Mouse (Mus musculus) liver, embryonic 14.5 days (tissue): ENCODE data around the gene Hephl1.

Experiments
- CTCF ChIP-seq: IDR thresholded peaks from 2 replicates; pipeline ENCODE4 v1.5.1; 2016; ENCODE audit warnings: antibody characterized with exemption, low read depth, control low read depth
- EP300 ChIP-seq: IDR thresholded peaks from 2 replicates; pipeline ENCODE4 v1.6.1; 2016; ENCODE audit warnings: antibody characterized with exemption, low read depth

DNA sequence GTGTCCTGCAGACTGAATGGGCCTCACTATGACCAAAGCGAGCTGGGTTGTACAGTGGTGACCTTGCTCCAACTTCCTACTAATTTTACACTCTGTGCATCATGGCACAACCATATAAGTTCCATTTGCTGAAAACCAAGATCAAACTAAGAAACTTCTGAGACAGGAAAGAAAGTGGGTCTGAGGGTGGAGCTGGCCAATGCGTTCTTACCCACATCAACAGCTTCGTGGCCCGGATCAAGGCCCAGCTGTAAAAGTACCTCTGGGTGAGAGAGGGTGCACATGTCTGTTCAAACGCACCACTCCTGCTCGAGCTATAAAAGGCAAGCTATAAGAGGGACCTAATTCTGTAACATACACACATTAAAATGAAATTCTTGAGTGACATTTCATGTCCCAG, 51.9 kb downstream of the Hephl1 start:
- TF ChIP-seq CTCF (no peak), EP300 (no peak)
